Mouse (Mus musculus) testis, adult 2 months (tissue): ENCODE results near the gene Gadl1.

Source experiments
- CTCF ChIP-seq: fragments of 200-500 bp; IDR thresholded peaks from 2 replicates; pipeline ENCODE4 v1.5.1; 2012; ENCODE audit warnings: low read depth, mild to moderate bottlenecking, inconsistent platforms, low read length, moderate library complexity; ENCODE audit not compliant: control insufficient read depth, insufficient read depth, insufficient replicate concordance
- POLR2A ChIP-seq: fragments of 200-500 bp; IDR thresholded peaks from 2 replicates; pipeline ENCODE4 v1.6.1; 2012; ENCODE audit warnings: low read depth, mild to moderate bottlenecking, inconsistent platforms, low read length, moderate library complexity; ENCODE audit not compliant: control insufficient read depth

GRCm38 (mm10) chr9:116118332-116118872, 209.1 kb downstream of the Gadl1 start:
- TF ChIP-seq POLR2A (no peak), CTCF (no peak)
